Mouse (Mus musculus) hindlimb bud, embryonic 11.5 days (tissue): ENCODE measurements at regions not wholly inside any gene's neighbourhood (a gene's known extent, or its start where the extent isn't known, plus 50 kb on each side); places are given as distances from the start of the nearest gene placed in this dataset.

Source experiments
- DNase-seq: peaks from one replicate; pipeline ENCODE4 v3.0.0-alpha.2; 2012; ENCODE audit warnings: low read depth, low spot score; ENCODE audit errors: extremely low spot score

DNA sequence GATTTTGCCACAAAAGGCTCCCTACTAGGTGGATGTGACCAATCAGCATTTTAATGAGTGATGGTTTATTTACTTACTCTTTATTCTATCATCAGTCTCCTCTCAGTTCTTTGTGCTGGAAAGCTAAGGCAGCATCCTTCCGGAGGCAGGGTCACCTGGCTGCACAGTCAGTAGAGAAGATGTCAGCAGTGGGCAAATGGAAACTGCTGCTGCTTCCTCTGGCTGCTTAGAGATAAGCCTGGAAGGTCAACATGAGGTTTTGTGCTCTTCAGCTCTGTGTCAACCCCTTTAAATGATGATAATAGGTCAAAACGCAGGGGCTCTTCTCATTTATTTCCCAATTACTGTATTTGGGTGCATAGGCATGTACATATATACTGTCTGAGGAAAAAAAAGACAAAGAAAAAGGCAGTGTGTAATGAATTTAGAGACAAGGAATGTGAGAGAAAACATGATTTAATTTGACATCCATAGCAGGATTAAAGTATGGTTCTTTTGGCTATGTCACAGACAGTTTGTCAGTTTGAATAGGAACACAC lies 1106.1 kb downstream of the Adgrl3 start:
- DNase-seq, result no peak

DNA sequence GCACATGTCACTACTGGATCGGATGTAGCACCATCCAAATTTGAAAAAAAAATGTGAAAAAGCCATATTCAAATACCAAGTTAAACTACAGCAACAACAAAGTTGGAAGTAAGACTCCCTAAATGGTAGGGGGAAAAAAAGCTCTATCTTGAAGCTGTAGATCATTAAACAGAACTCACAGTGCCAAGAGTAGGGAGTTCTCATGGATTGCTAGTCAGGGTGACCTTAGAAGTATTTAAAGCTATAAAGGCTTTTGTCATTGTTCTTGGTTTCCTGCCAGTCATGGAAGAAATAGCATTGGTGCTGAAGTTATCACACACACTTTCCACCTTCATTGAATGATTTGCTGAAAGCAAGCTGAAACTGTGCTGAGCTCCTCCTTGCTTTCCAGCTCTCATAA lies 1122.1 kb downstream of the Adgrl3 start:
- DNase-seq, result no peak
